Mouse (Mus musculus) liver, embryonic 14.5 days (tissue): Measurements from ENCODE around the gene Sh2d3c. TPM values are rescaled to one million over a fixed set of nuclear protein-coding genes. Genes with fewer than 3 reads are reported as not detected.

Experiments used
- ATAC-seq: fragments of 200-750 bp; cut with Nextera tagmentation; 2 replicates; pipeline ENCODE4 v1.8.0; 2017; ENCODE audit warnings: moderate number of reproducible peaks, mild to moderate bottlenecking, moderate library complexity; ENCODE audit not compliant: insufficient read depth
- DNase-seq, 3 experiments: peaks; one replicate each; pipeline ENCODE4 v3.0.0-alpha.2; 2012 to 2013; ENCODE audit warnings: low read depth in 3 of 3, low spot score in 3 of 3
- H3K27ac ChIP-seq: fragments of 300-500 bp; sonication (generic); 2 replicates; pipeline ENCODE4 v1.5.1; 2014; ENCODE audit warnings: moderate library complexity, mild to moderate bottlenecking, control low read depth, inconsistent platforms
- H3K27me3 ChIP-seq: fragments of 300-500 bp; sonication (generic); 2 replicates; pipeline ENCODE4 v1.6.1; 2014; ENCODE audit warnings: mild to moderate bottlenecking, low read length, moderate library complexity; ENCODE audit not compliant: control insufficient read depth, insufficient read depth
- H3K36me3 ChIP-seq: fragments of 300-500 bp; sonication (generic); replicated peaks from 2 replicates; pipeline ENCODE4 v1.6.1; 2014; ENCODE audit warnings: low read depth; ENCODE audit not compliant: control insufficient read depth, insufficient read depth
- H3K4me1 ChIP-seq, 2 experiments: fragments of 200-500 bp in 1 of 2; fragments of 300-500 bp in 1 of 2; sonication (generic) in 1 of 2; replicated peaks; 2 replicates each; pipeline ENCODE4 v1.6.1; 2012 to 2014; ENCODE audit warnings: antibody characterized with exemption in 1 of 2, inconsistent platforms in 1 of 2, low read length in 1 of 2; ENCODE audit not compliant: control insufficient read depth in 2 of 2, insufficient read depth in 2 of 2
- H3K4me2 ChIP-seq: fragments of 300-500 bp; sonication (generic); 2 replicates; pipeline ENCODE4 v1.6.1; 2014; ENCODE audit warnings: low read depth, mild to moderate bottlenecking, control low read depth, moderate library complexity
- H3K4me3 ChIP-seq, 2 experiments: fragments of 200-500 bp in 1 of 2; fragments of 300-500 bp in 1 of 2; sonication (generic) in 1 of 2; 2 replicates each; pipeline ENCODE4 v1.5.1; 2012 to 2014; ENCODE audit warnings: low read depth in 2 of 2, low read length in 2 of 2, mild to moderate bottlenecking in 2 of 2, control low read depth in 1 of 2, inconsistent platforms in 1 of 2, moderate library complexity in 1 of 2; ENCODE audit not compliant: insufficient read depth in 1 of 2
- H3K9ac ChIP-seq: fragments of 300-500 bp; sonication (generic); replicated peaks from 2 replicates; pipeline ENCODE4 v1.6.1; 2014; ENCODE audit warnings: mild to moderate bottlenecking, control low read depth, moderate library complexity
- H3K9me3 ChIP-seq: fragments of 300-500 bp; sonication (generic); 2 replicates; pipeline ENCODE4 v1.6.1; 2016; ENCODE audit warnings: low read length, mixed read lengths; ENCODE audit not compliant: control insufficient read depth
- CTCF ChIP-seq: IDR thresholded peaks from 2 replicates; pipeline ENCODE4 v1.5.1; 2016; ENCODE audit warnings: antibody characterized with exemption, low read depth, control low read depth
- EP300 ChIP-seq: IDR thresholded peaks from 2 replicates; pipeline ENCODE4 v1.6.1; 2016; ENCODE audit warnings: antibody characterized with exemption, low read depth
- WGBS: fragments of 180-500 bp; shearing (Covaris S2); extraction: QIAGEN DNeasy Blood & Tissue Kit; methylation state at CpG from one replicate; pipeline ENCODE4 v1.1.7; 2014; ENCODE audit not compliant: insufficient replicate concordance; 5-methylcytosine and 5-hydroxymethylcytosine counted together
- polyA plus RNA-seq, 2 experiments: library from polyadenylated mRNA; depleted of rRNA in 1 of 2; stranded (reverse) in 1 of 2; unstranded in 1 of 2; fragments of >200 nt; fragmentation: Nextera tagmentation in 1 of 2; extraction: Ambion mirVana in 1 of 2; gene quantifications; 2 replicates each; pipeline versions ENCODE4 v1.2.1 to v1.2.3; 2012 to 2014

The Sh2d3c gene
- polyA plus RNA-seq (2012; rRNA removed) (4.7 and 5.8 TPM in 2 replicates), polyA plus RNA-seq (2014; fragmentation: Nextera tagmentation; extraction: Ambion mirVana) (3.5 and 5.1 TPM in 2 replicates)

DNA sequence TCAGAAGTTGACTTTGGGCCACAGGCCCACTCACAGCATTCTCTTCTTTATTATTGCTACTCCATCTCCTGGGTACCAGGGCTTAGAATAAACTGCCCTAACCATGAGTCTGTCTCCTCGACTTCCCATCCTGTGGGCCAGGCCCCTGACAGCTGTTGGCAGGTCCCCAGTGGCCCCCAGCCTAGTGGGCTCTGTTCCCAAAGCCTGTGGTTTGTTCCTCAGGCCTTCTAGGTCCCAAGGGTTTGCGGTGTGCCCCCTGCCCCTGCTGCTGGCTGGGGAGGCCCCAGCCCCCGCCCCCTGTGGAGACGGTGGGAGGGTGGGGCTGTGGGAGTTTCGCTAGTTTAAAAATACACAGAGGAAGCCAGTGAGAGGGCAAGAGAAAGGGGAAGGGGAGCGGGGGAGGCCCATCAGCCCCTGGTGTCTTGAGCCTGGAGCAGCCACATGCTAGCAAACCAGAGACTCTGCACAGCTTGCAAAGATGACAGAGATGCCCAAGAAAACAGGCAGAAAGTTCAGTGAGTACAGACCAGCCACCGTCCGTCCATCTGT lies at the start of gene Sh2d3c:
Gene Sh2d3c (plus strand): TSS at position 375 of the 549 bp plus-strand sequence.
- no peak within 1 kb of the TSS for H3K9ac ChIP-seq
- WGBS, result 20% methylated on average over 8 of the region's 8 CpGs

DNA sequence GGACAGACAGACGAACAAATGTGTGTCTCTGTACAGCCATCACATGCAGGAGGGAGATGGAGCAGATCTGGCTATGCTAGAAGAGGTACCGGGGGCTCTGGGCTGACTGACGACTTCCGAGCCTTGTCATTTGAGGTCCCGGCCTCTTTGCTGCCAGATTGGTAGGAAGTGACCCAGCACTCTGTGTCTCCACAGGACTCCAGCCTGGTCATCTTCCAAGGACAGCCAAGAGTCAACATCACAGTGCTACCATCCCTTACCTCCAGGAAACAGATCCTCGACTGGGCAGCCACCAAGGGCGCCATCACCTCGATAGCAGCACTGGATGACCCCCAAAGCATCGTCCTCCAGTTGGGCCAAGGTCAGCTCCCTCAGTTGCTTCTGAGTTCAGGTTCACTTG lies 49.7 kb upstream of the Sh2d3c start:
- no peak for DNase-seq
- no peaks in the 10 kb centered on the region for H3K9me3 ChIP-seq
- no peaks in the 10 kb centered on the region for H3K36me3 ChIP-seq
- no peak overlapping the region for H3K9ac ChIP-seq
- no peak overlapping the region for H3K4me3 ChIP-seq
- ATAC-seq, result no peak
- no peaks in the 10 kb centered on the region for H3K27me3 ChIP-seq
- no peak for TF ChIP-seq EP300
- TF ChIP-seq CTCF, result no peak
- peaks cover 6 to 21% of the 10 kb centered on the region in 2 experiments for H3K4me1 ChIP-seq
- no peak overlapping the region for H3K4me2 ChIP-seq
- H3K27ac ChIP-seq, result no peak overlapping the region
- 76% methylated on average over 9 of the region's 9 CpGs for WGBS

More for the DNA sequence above, at the start of gene Sh2d3c:
- Histone ChIP-seq H3K4me1 (peaks cover 0 to 6% of the 10 kb centered on the region in 2 experiments; a peak in 3 of 4 replicates), H3K36me3 (no peaks in the 10 kb centered on the region), H3K9me3 (no peaks in the 10 kb centered on the region), H3K4me2 (peak within 1 kb of the TSS; percentile 31), H3K4me3 (peak within 1 kb of the TSS; percentile 1 to 36), H3K27me3 (no peaks in the 10 kb centered on the region), H3K27ac (no peak within 1 kb of the TSS)
- DNase-seq (no peak), ATAC-seq (no peak)
- TF ChIP-seq EP300 (no peak), CTCF (no peak)

DNA sequence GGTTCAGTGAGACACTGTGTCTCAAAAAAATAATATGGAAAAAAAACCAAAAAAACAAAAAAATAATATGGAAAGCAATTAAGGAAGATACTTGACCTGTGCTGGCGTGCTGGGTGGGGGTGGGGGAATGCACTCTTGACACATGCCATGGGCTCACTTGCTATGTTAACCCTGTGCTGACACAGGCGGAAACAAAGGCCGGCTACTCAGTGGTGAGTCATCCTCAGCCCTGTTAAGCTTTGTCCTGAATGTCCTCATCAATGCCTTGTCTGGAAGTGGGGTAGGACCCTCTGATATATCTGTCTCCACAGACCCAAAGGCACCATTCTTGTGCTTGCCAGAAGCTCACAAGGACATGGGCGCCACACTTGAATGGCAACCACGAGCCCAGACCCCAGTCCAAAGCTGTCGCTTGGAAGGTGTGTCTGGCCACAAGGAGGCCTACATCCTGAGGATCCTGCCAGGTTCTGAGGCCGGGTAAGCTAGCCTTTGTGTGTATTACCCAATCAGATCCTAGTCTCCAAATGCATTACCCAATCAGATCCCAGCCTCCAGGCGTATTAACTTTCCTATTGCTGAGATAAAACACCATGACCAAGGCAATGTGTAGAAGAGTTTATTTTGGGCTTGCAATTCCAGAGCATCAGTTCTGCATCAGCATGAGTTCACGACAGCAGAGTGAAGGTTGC lies 48.8 kb upstream of the Sh2d3c start:
- H3K9ac ChIP-seq, result no peak overlapping the region
- TF ChIP-seq EP300 (no peak), CTCF (no peak)

DNA sequence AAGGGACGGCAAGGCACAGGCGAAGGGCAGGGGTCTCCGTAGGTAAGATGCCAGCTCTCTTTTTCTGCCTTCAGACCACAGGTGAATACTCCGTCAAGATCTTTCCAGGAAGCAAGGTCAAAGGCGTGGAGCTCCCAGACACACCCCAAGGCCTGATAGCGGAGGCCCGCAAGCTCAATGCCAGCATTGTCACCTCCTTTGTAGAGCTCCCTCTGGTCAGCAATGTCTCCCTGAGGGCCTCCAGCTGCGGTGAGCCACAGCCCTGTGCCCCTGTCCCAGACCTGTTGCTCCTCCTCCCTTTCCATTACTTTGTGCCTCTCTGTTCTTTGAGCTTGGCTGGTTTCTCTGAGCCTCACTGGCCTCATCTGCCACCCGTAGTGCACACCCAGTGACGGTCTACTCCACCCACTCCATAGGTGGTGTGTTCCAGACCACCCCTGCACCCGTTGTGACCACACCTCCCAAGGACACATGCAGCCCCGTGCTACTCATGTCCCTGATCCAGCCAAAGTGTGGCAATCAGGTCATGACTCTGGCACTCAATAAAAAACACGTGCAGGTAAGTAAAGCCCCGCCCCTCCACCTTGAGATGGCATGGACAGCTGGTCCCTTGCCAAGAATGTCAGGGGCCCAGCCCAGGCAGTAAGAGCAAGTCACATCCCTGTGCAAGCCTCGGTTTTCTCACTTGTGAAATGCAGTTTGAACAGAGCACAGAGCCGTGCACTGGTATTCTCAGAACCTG lies 47.5 kb upstream of the Sh2d3c start:
- H3K27ac ChIP-seq, result no peak overlapping the region
- H3K36me3 ChIP-seq, result no peaks in the 10 kb centered on the region

More for the DNA sequence above, 48.8 kb upstream of the Sh2d3c start:
- no peak for ATAC-seq
- Histone ChIP-seq H3K27me3 (no peaks in the 10 kb centered on the region), H3K4me1 (peaks cover 6 to 21% of the 10 kb centered on the region in 2 experiments), H3K9me3 (no peaks in the 10 kb centered on the region), H3K36me3 (no peaks in the 10 kb centered on the region), H3K4me3 (no peak overlapping the region), H3K27ac (no peak overlapping the region), H3K4me2 (no peak overlapping the region)
- no peak for DNase-seq
- WGBS, result 69% methylated on average over 9 of the region's 9 CpGs

DNA sequence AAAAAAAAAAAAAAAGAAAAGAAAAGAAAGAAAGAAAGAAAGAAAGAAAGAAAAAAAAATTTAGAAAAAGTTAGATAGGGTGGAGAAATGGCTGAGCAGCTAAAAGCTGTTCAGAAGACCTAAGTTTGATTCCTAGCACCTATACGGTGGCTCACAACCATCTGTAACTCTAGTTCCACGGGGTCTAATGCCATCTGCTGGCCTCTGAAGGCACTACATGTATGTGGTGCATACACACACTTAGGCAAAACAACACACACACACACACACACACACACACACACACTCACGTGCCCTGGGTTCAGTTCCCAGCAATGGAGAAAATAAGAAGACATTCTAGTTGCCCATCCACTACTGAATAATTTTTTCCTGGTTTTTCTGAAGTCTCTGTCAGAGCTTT lies 44.0 kb upstream of the Sh2d3c start:
- H3K4me3 ChIP-seq, result no peak overlapping the region
- WGBS, result 75% methylated on average over 3 of the region's 3 CpGs
- no peak overlapping the region for H3K4me2 ChIP-seq
- ATAC-seq, result no peak
- no peak overlapping the region for H3K9ac ChIP-seq
- no peaks in the 10 kb centered on the region for H3K36me3 ChIP-seq
- H3K9me3 ChIP-seq, result no peaks in the 10 kb centered on the region
- TF ChIP-seq EP300 (no peak), CTCF (peak; percentile 44)
- H3K4me1 ChIP-seq, result peaks cover 6 to 13% of the 10 kb centered on the region in 2 experiments
- no peaks in the 10 kb centered on the region for H3K27me3 ChIP-seq
- no peak for DNase-seq
- H3K27ac ChIP-seq, result no peak overlapping the region

More for the DNA sequence above, 47.5 kb upstream of the Sh2d3c start:
- H3K9ac ChIP-seq, result no peak overlapping the region
- WGBS, result 51% methylated on average over 16 of the region's 16 CpGs
- no peaks in the 10 kb centered on the region for H3K9me3 ChIP-seq
- no peaks in the 10 kb centered on the region for H3K27me3 ChIP-seq
- no peak for DNase-seq
- peak; percentile 59; the same call in 1 of the 2 replicates for ATAC-seq
- H3K4me1 ChIP-seq, result peaks cover 6 to 21% of the 10 kb centered on the region in 2 experiments
- no peak overlapping the region for H3K4me2 ChIP-seq
- no peak for TF ChIP-seq CTCF
- no peak for TF ChIP-seq EP300
- no peak overlapping the region for H3K4me3 ChIP-seq
